Mouse (Mus musculus) hindbrain, embryonic 10.5 days (tissue): ENCODE measurements around the gene Rnpep. TPM values are rescaled to one million over a fixed set of nuclear protein-coding genes. Genes with fewer than 3 reads are reported as not detected.
A peak's percentile ranks its signal among the peaks of the same experiment; 100 is the strongest.

Experiments used
- DNase-seq: peaks from one replicate; pipeline ENCODE4 v3.0.0-alpha.2; 2017; ENCODE audit warnings: low spot score
- H3K27ac ChIP-seq: fragments of 300-500 bp; sonication (generic); 2 replicates; pipeline ENCODE4 v1.5.1; 2016; ENCODE audit warnings: mild to moderate bottlenecking, moderate library complexity
- H3K27me3 ChIP-seq: fragments of 300-500 bp; sonication (generic); 2 replicates; pipeline ENCODE4 v1.6.1; 2016; ENCODE audit warnings: mild to moderate bottlenecking; ENCODE audit not compliant: poor library complexity, insufficient read depth, severe bottlenecking
- H3K36me3 ChIP-seq: fragments of 300-500 bp; sonication (generic); 2 replicates; pipeline ENCODE4 v1.6.1; 2016; ENCODE audit warnings: mild to moderate bottlenecking, moderate library complexity
- H3K4me1 ChIP-seq: fragments of 300-500 bp; sonication (generic); replicated peaks from 2 replicates; pipeline ENCODE4 v1.6.1; 2016; ENCODE audit warnings: mild to moderate bottlenecking
- H3K4me3 ChIP-seq: fragments of 300-500 bp; sonication (generic); 2 replicates; pipeline ENCODE4 v1.5.1; 2016; ENCODE audit warnings: mild to moderate bottlenecking, moderate library complexity
- H3K9me3 ChIP-seq: fragments of 300-500 bp; sonication (generic); 2 replicates; pipeline ENCODE4 v1.6.1; 2016; ENCODE audit warnings: mild to moderate bottlenecking, moderate library complexity
- WGBS: fragments of 180-500 bp; shearing (Covaris S2); methylation state at CpG from one replicate; pipeline ENCODE4 v1.1.7; 2016; 5-methylcytosine and 5-hydroxymethylcytosine counted together
- polyA plus RNA-seq: library from polyadenylated mRNA; unstranded; fragments of >200 nt; fragmentation: Nextera tagmentation; extraction: Ambion mirVana; gene quantifications from 2 replicates; pipeline ENCODE4 v1.2.1, GENCODE M21; 2016

Rnpep gene
- polyA plus RNA-seq, 1 experiment from 2014 or later = 108 TPM

GRCm38 (mm10) chr1:135217607-135218233, 66.2 kb downstream of the Rnpep start:
- peak; percentile 8 for DNase-seq
- no peak overlapping the region for H3K4me3 ChIP-seq
- H3K4me1 ChIP-seq = peaks cover 11% of the 10 kb centered on the region
- no peaks in the 10 kb centered on the region for H3K36me3 ChIP-seq
- 0 out of 2 replicates have a peak overlapping the region, but pooled peaks have one; percentile 36 for H3K27ac ChIP-seq
- H3K27me3 ChIP-seq = no peaks in the 10 kb centered on the region
- H3K9me3 ChIP-seq = no peaks in the 10 kb centered on the region
- 41% methylated on average over 13 of the region's 13 CpGs for WGBS

GRCm38 (mm10) chr1:135213772-135214640, 69.9 kb downstream of the Rnpep start:
- no peak overlapping the region for H3K27ac ChIP-seq
- no peak for DNase-seq
- H3K27me3 ChIP-seq = no peaks in the 10 kb centered on the region
- no peak overlapping the region for H3K4me3 ChIP-seq
- no peaks in the 10 kb centered on the region for H3K9me3 ChIP-seq
- 89% methylated on average over 9 of the region's 9 CpGs for WGBS
- H3K4me1 ChIP-seq = peaks cover 11% of the 10 kb centered on the region
- no peaks in the 10 kb centered on the region for H3K36me3 ChIP-seq

Other genes with a start within 250 kb of the Rnpep start
- gene Lgr6, start 178.8 kb downstream of the Rnpep start, polyA plus RNA-seq = 0.26 and 0.47 TPM in 2 replicates
- gene Ptpn7, start 151.4 kb downstream of the Rnpep start, polyA plus RNA-seq = 1.7 and 2.7 TPM in 2 replicates
- gene Arl8a, start 137.3 kb downstream of the Rnpep start, polyA plus RNA-seq = 61.1 and 95.3 TPM in 2 replicates
- not detected in 2 replicates for gene Gpr37l1, start 116.4 kb downstream of the Rnpep start, polyA plus RNA-seq
- gene Elf3, start 25.5 kb downstream of the Rnpep start, polyA plus RNA-seq = 1.9 and 2.5 TPM in 2 replicates
- gene Timm17a, start 29.7 kb upstream of the Rnpep start, polyA plus RNA-seq = 193 and 199 TPM in 2 replicates
- gene Lmod1, start 40.7 kb upstream of the Rnpep start, polyA plus RNA-seq = 0.50 and 0.66 TPM in 2 replicates
- gene Shisa4, start 91.2 kb upstream of the Rnpep start, polyA plus RNA-seq = 63.3 and 72.2 TPM in 2 replicates
- 164 and 186 TPM in 2 replicates for gene Ipo9, start 146.4 kb upstream of the Rnpep start, polyA plus RNA-seq